Mouse (Mus musculus) heart, embryonic 13.5 days (tissue): Measurements from ENCODE around the gene Fau. TPM values are rescaled to one million over a fixed set of nuclear protein-coding genes. Genes with fewer than 3 reads are reported as not detected.

Experiments used
- ATAC-seq: fragments of 200-750 bp; cut with Nextera tagmentation; 2 replicates; pipeline ENCODE4 v1.8.0; 2017; ENCODE audit warnings: moderate TSS enrichment; ENCODE audit not compliant: insufficient number of reproducible peaks, low FRiP score, low TSS enrichment; ENCODE audit errors: extremely low read depth
- H3K27ac ChIP-seq: fragments of 300-500 bp; sonication (generic); replicated peaks from 2 replicates; pipeline ENCODE4 v1.5.1; 2015; ENCODE audit warnings: moderate library complexity, mild to moderate bottlenecking, inconsistent platforms
- H3K27me3 ChIP-seq: fragments of 300-500 bp; sonication (generic); replicated peaks from 2 replicates; pipeline ENCODE4 v1.6.1; 2015; ENCODE audit warnings: mild to moderate bottlenecking, inconsistent platforms
- H3K36me3 ChIP-seq: fragments of 300-500 bp; sonication (generic); 2 replicates; pipeline ENCODE4 v1.6.1; 2015; ENCODE audit warnings: mild to moderate bottlenecking, inconsistent platforms
- H3K4me1 ChIP-seq: fragments of 300-500 bp; sonication (generic); 2 replicates; pipeline ENCODE4 v1.6.1; 2015; ENCODE audit warnings: inconsistent platforms
- H3K4me2 ChIP-seq: fragments of 300-500 bp; sonication (generic); 2 replicates; pipeline ENCODE4 v1.6.1; 2015; ENCODE audit warnings: inconsistent platforms, mild to moderate bottlenecking, moderate library complexity
- H3K4me3 ChIP-seq: fragments of 300-500 bp; sonication (generic); 2 replicates; pipeline ENCODE4 v1.5.1; 2015; ENCODE audit warnings: moderate library complexity, mild to moderate bottlenecking, inconsistent platforms
- H3K9ac ChIP-seq: fragments of 300-500 bp; sonication (generic); 2 replicates; pipeline ENCODE4 v1.6.1; 2015; ENCODE audit warnings: inconsistent platforms, mild to moderate bottlenecking, moderate library complexity
- H3K9me3 ChIP-seq: fragments of 300-500 bp; sonication (generic); 2 replicates; pipeline ENCODE4 v1.6.1; 2016; ENCODE audit warnings: inconsistent platforms
- WGBS: fragments of 180-500 bp; shearing (Covaris S2); methylation state at CpG from one replicate; pipeline ENCODE4 v1.1.7; 2015; ENCODE audit warnings: mixed read lengths; 5-methylcytosine and 5-hydroxymethylcytosine counted together
- microRNA-seq: library from miRNA; unstranded; fragments of <30 nt; microRNA quantifications from one replicate; pipeline ENCODE4, GENCODE M21; 2016
- polyA plus RNA-seq: library from polyadenylated mRNA; unstranded; fragments of >200 nt; fragmentation: Nextera tagmentation; extraction: Ambion mirVana; gene quantifications from 2 replicates; pipeline ENCODE4 v1.2.1, GENCODE M21; 2015

The Fau gene
- polyA plus RNA-seq, 1 experiment from 2014 or later = 467 TPM

DNA sequence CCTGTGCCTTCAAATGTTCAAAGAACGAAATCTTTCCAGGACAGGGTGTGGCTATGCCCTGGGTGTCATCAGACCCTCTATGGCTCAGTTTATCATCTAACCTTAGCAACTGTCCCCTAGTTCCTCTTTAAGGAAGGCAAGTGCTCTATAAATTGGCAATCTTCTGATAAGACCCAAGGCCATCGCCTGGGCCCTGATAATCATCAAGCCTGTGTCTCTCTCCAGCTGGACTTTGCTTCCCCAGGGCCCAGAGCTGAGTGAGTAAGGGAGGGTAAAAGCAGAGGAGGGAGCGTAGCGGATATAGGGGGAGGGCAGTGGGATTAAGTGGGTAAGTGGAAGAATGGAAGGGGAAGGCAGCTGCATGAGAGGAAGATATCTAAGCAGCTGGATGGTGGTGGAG is 46.8 kb downstream of the Fau start:
- Histone ChIP-seq H3K4me2 (no peak overlapping the region), H3K9ac (peak overlapping the region; percentile 61), H3K9me3 (no peaks in the 10 kb centered on the region), H3K4me3 (no peak overlapping the region), H3K27ac (no peak overlapping the region), H3K27me3 (no peaks in the 10 kb centered on the region), H3K4me1 (no peaks in the 10 kb centered on the region), H3K36me3 (peaks cover 9% of the 10 kb centered on the region; the same call in 1 of the 2 replicates)
- WGBS = 53% methylated on average over 4 of the region's 4 CpGs
- no peak for ATAC-seq

DNA sequence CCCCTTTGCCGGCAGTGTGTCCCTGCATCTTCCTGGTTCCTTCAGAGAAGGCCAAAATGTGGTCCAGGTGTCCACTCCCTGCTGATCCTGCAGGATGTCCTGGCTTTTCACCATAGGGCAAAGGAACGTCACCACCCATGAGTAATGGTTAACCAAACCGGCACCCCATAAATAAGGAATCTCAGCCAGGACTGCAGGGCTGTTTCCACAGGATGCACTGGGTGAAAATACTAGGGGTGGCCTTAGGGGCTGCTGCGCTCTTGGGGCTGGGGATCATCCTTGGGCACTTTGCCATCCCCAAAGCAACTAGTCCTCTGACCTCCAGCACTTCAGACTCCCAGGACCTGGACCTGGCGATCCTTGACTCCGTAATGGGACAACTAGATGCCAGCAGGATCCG is 47.9 kb downstream of the Fau start, which contains the start of gene Naaladl1:
TSS of gene Naaladl1 (plus strand) at position 197 of the 400 bp plus-strand sequence.
- H3K27me3 ChIP-seq = no peaks in the 10 kb centered on the region
- ATAC-seq = no peak
- 85% methylated on average over 7 of the region's 7 CpGs for WGBS
- H3K9me3 ChIP-seq = no peaks in the 10 kb centered on the region
- H3K4me3 ChIP-seq = no peak within 1 kb of the TSS
- H3K27ac ChIP-seq = no peak within 1 kb of the TSS
- no peaks in the 10 kb centered on the region for H3K4me1 ChIP-seq
- H3K36me3 ChIP-seq = no peaks in the 10 kb centered on the region
- no peak within 1 kb of the TSS for H3K4me2 ChIP-seq
- H3K9ac ChIP-seq = peak within 1 kb of the TSS; percentile 61

Small RNA genes lying within 50 kb of the gene (microRNA-seq; reads per million reads assigned to microRNA genes)
- 0.82 reads per million for gene Mir6988

Other genes with a start within 250 kb of the Fau start
- 27.4 and 29.0 TPM in 2 replicates for gene Frmd8, start 182.6 kb upstream of the Fau start, polyA plus RNA-seq
- gene Slc25a45, start 180.0 kb upstream of the Fau start, polyA plus RNA-seq = 3.7 and 4.2 TPM in 2 replicates
- gene Tigd3, start 163.7 kb upstream of the Fau start, polyA plus RNA-seq = 1.9 and 2.0 TPM in 2 replicates
- 98.1 and 104 TPM in 2 replicates for gene Dpf2, start 144.8 kb upstream of the Fau start, polyA plus RNA-seq
- 8.9 and 9.3 TPM in 2 replicates for gene Cdc42ep2, start 133.0 kb upstream of the Fau start, polyA plus RNA-seq
- gene Pola2, start 93.6 kb upstream of the Fau start, polyA plus RNA-seq = 47.2 and 49.5 TPM in 2 replicates
- gene Slc22a20, start 71.7 kb upstream of the Fau start, polyA plus RNA-seq = not detected in 2 replicates
- gene Capn1, start 41.9 kb upstream of the Fau start, polyA plus RNA-seq = 5.3 and 6.0 TPM in 2 replicates
- 17.6 and 18.6 TPM in 2 replicates for gene Syvn1, start 11.3 kb upstream of the Fau start, polyA plus RNA-seq
- 59.8 and 66.3 TPM in 2 replicates for gene Mrpl49, start 59 bp upstream of the Fau start, polyA plus RNA-seq
- 21.1 and 23.1 TPM in 2 replicates for gene Znhit2, start 3.3 kb downstream of the Fau start, polyA plus RNA-seq
- 7.8 and 8.0 TPM in 2 replicates for gene Tm7sf2, start 10.5 kb downstream of the Fau start, polyA plus RNA-seq
- gene Vps51, start 19.4 kb downstream of the Fau start, polyA plus RNA-seq = 48.1 and 48.4 TPM in 2 replicates
- gene Tmem262, start 22.2 kb downstream of the Fau start, polyA plus RNA-seq = not detected in 2 replicates
- gene Gm28374, start 24.4 kb downstream of the Fau start, polyA plus RNA-seq = 0.83 and 0.92 TPM in 2 replicates
- 50.7 and 53.7 TPM in 2 replicates for gene Zfpl1, start 27.1 kb downstream of the Fau start, polyA plus RNA-seq
- 27.4 and 27.6 TPM in 2 replicates for gene Cdca5, start 27.1 kb downstream of the Fau start, polyA plus RNA-seq
- gene AC131692.1, start 36.6 kb downstream of the Fau start, polyA plus RNA-seq = 0.20 and 0.28 TPM in 2 replicates
- 0.09 and 0.24 TPM in 2 replicates for gene Naaladl1, start 47.9 kb downstream of the Fau start, polyA plus RNA-seq
- gene Sac3d1, start 60.8 kb downstream of the Fau start, polyA plus RNA-seq = 30.8 and 33.0 TPM in 2 replicates
- gene Snx15, start 70.5 kb downstream of the Fau start, polyA plus RNA-seq = 21.0 and 23.9 TPM in 2 replicates
- not detected in 2 replicates for gene Batf2, start 83.1 kb downstream of the Fau start, polyA plus RNA-seq
- 83.0 and 85.6 TPM in 2 replicates for gene Arl2, start 83.7 kb downstream of the Fau start, polyA plus RNA-seq
- not detected in 2 replicates for gene Majin, start 126.5 kb downstream of the Fau start, polyA plus RNA-seq
- 0.34 TPM in 1 of 2 replicates, not detected in the other for gene Gpha2, start 168.5 kb downstream of the Fau start, polyA plus RNA-seq
- gene Ppp2r5b, start 178.0 kb downstream of the Fau start, polyA plus RNA-seq = 20.7 and 21.2 TPM in 2 replicates
- gene Atg2a, start 183.8 kb downstream of the Fau start, polyA plus RNA-seq = 6.5 and 7.1 TPM in 2 replicates
- 70.0 and 72.4 TPM in 2 replicates for gene Ehd1, start 218.9 kb downstream of the Fau start, polyA plus RNA-seq
- 0.45 and 0.60 TPM in 2 replicates for gene Cdc42bpg, start 248.6 kb downstream of the Fau start, polyA plus RNA-seq